Mouse (Mus musculus) ZHBTc4 (cell line): ENCODE data around the gene Slc22a13.
"Not testable (repeated sequence)": the region's sequence is repeated elsewhere in the genome, so short reads cannot be mapped to it uniquely, and the experiment has no call there.

Experiments used
- DNase-seq: peaks from one replicate; pipeline ENCODE4 v3.0.0-alpha.2; 2011; ENCODE audit warnings: low read depth, low spot score

The Slc22a13 gene

GRCm38 (mm10) chr9:119208998-119209397 lies at the start of gene Slc22a13:
TSS of gene Slc22a13 (minus strand) at chr9:119209098.
- DNase-seq, result no peak

- DNase-seq, result no peak
These were observed 49.2 kb upstream of the Slc22a13 start for GRCm38 (mm10) chr9:119258128-119258527.

- DNase-seq, result no peak
These were observed 47.3 kb upstream of the Slc22a13 start for GRCm38 (mm10) chr9:119256161-119256560.

GRCm38 (mm10) chr9:119255096-119255495 lies 46.2 kb upstream of the Slc22a13 start:
- DNase-seq, result no peak

GRCm38 (mm10) chr9:119254187-119254586 lies 45.3 kb upstream of the Slc22a13 start:
- DNase-seq, result no peak

- DNase-seq, result no peak
These were observed 39.1 kb upstream of the Slc22a13 start for GRCm38 (mm10) chr9:119247996-119248395.

- DNase-seq, result no peak
These were observed 37.9 kb upstream of the Slc22a13 start for GRCm38 (mm10) chr9:119246826-119247225.

- no peak for DNase-seq
These were observed 35.1 kb upstream of the Slc22a13 start for GRCm38 (mm10) chr9:119243981-119244380.

- no peak for DNase-seq
These were observed 32.4 kb upstream of the Slc22a13 start for GRCm38 (mm10) chr9:119241169-119241865.

- DNase-seq, result no peak
These were observed 31.5 kb upstream of the Slc22a13 start for GRCm38 (mm10) chr9:119240286-119240997.

- DNase-seq, result no peak
These were observed 30.4 kb upstream of the Slc22a13 start for GRCm38 (mm10) chr9:119239274-119239673.

GRCm38 (mm10) chr9:119238796-119239195 lies 29.9 kb upstream of the Slc22a13 start:
- no peak for DNase-seq

- DNase-seq, result no peak
These were observed 22.7 kb upstream of the Slc22a13 start for GRCm38 (mm10) chr9:119231552-119231951.

GRCm38 (mm10) chr9:119230829-119231228 lies 21.9 kb upstream of the Slc22a13 start:
- DNase-seq, result no peak

GRCm38 (mm10) chr9:119220249-119220648 lies 11.4 kb upstream of the Slc22a13 start:
- no peak for DNase-seq

- DNase-seq, result no peak
These were observed 10.8 kb upstream of the Slc22a13 start for GRCm38 (mm10) chr9:119219667-119220066.

GRCm38 (mm10) chr9:119215341-119215740 lies 6.4 kb upstream of the Slc22a13 start:
- DNase-seq, result not testable (repeated sequence)

GRCm38 (mm10) chr9:119214601-119215000 lies 5.7 kb upstream of the Slc22a13 start:
- no peak for DNase-seq

GRCm38 (mm10) chr9:119212996-119213395 lies 4.1 kb upstream of the Slc22a13 start:
- peak; percentile 60 for DNase-seq

GRCm38 (mm10) chr9:119207113-119207512 lies 1.8 kb downstream of the Slc22a13 start:
- no peak for DNase-seq

GRCm38 (mm10) chr9:119206666-119207065 lies 2.2 kb downstream of the Slc22a13 start:
- DNase-seq, result no peak

GRCm38 (mm10) chr9:119205756-119206155 lies 3.1 kb downstream of the Slc22a13 start:
- no peak for DNase-seq

- no peak for DNase-seq
These were observed 5.3 kb downstream of the Slc22a13 start for GRCm38 (mm10) chr9:119203617-119204016.
